Mouse (Mus musculus): Measurements from ENCODE around the gene Sulf2. TPM values are rescaled to one million over a fixed set of nuclear protein-coding genes. Genes with fewer than 3 reads are reported as not detected.

Gene Sulf2
- total RNA-seq, 2 experiments from 2014 or later, result 50.8 to 108 TPM

- peak in 1 of 2 experiments; percentile 57 for DNase-seq (ENCODE audit: low spot score in 2 of 2)
Measured at GRCm38 (mm10) chr2:166122781-166123180, 32.7 kb downstream of the Sulf2 start.

- DNase-seq (ENCODE audit: low spot score in 2 of 2), result no peak
Measured at GRCm38 (mm10) chr2:166121681-166122355, 33.6 kb downstream of the Sulf2 start.

GRCm38 (mm10) chr2:166119992-166120391 lies 35.5 kb downstream of the Sulf2 start:
- no peak for DNase-seq (ENCODE audit: low spot score in 2 of 2)

DNA sequence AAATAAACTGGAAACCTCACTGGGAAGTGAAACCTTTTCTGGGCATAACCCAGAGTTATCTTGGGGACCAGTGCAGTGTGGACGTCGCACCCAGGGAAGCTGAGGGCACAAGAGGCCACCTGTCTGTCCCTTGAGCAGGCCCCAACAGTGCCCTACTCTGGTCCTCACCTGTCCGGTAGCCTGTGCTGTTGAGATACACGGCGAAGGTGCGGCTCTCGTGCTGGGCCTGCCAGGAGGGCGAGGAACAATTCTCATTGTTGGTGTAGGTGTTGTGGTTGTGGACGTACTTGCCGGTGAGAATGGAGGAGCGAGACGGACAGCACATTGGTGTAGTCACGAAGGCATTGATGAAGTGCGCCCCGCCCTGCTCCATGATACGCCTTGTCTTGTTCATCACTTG lies 38.8 kb downstream of the Sulf2 start:
- DNase-seq (ENCODE audit: low spot score in 2 of 2), result no peak

GRCm38 (mm10) chr2:166116278-166116608 lies 39.2 kb downstream of the Sulf2 start:
- no peak for DNase-seq (ENCODE audit: low spot score in 2 of 2)

GRCm38 (mm10) chr2:166115571-166116277 lies 39.7 kb downstream of the Sulf2 start:
- DNase-seq (ENCODE audit: low spot score in 2 of 2), result peak; percentile 68 to 71

DNA sequence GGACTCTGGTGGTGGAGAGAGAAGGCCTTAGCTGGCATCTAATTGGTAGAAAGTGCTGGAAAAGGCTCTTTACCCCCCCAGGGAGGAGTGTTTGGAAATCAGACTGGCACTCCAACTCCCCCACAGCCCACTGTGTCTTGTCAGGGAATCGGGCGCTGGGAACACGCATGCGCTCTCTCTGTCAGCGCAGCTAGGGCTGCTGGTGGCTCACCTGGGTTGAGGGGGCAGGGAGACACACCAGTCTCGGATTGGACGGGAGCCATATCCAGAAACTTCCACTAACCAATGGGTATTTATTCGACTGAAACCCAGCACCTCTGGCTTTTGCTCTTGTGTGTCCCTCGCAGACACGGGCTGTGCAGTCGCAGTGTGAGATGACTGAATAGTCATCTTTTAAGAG lies 42.5 kb downstream of the Sulf2 start:
- DNase-seq (ENCODE audit: low spot score in 2 of 2), result no peak

GRCm38 (mm10) chr2:166111831-166112250 lies 43.6 kb downstream of the Sulf2 start:
- no peak for DNase-seq (ENCODE audit: low spot score in 2 of 2)

GRCm38 (mm10) chr2:166111238-166111637 lies 44.2 kb downstream of the Sulf2 start:
- no peak for DNase-seq (ENCODE audit: low spot score in 2 of 2)

- DNase-seq (ENCODE audit: low spot score in 2 of 2), result no peak
Measured at GRCm38 (mm10) chr2:166110764-166111163, 44.7 kb downstream of the Sulf2 start.

DNA sequence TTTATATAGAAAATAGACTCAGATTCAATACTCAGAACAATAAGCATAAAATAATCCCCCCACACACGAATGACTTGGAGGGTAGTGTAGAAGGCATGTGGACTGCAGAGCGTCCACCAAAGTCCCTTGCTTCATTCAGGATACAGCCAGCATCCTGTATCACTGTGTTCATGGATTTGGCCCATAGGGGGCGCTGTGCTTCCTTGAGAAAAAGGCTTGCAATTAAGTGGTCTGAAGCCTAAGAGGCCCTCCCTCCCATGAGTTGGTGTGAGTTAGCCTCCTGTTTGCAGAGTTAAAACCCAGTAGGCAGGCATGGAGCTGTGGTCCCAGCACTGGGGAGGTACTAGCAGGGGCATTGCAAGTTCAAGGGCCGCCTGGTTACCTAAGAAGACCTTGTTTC lies 47.1 kb downstream of the Sulf2 start:
- DNase-seq (ENCODE audit: low spot score in 2 of 2), result peak; percentile 85 to 87

DNA sequence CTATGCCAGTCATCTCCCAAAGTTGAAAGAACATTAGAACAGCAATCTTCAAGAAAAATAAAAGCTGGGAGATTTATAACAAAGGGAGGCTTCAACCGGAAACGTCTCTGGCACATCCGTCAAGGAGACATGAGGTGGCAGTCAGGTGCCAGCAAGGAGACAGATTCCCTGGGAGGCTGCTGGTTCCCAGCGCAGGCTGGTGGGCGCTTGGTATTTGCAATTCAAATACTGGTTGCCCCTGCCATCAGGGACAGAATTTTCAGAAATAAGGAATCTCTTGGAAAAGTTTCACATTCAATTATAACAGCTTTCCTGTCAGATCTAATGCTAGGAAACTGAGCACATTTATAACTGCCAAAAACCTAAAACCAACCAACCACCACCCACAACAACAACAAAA lies 47.6 kb downstream of the Sulf2 start:
- DNase-seq (ENCODE audit: low spot score in 2 of 2), result no peak

- DNase-seq (ENCODE audit: low spot score in 2 of 2), result no peak
Measured at GRCm38 (mm10) chr2:166106631-166107030, 48.8 kb downstream of the Sulf2 start.

DNA sequence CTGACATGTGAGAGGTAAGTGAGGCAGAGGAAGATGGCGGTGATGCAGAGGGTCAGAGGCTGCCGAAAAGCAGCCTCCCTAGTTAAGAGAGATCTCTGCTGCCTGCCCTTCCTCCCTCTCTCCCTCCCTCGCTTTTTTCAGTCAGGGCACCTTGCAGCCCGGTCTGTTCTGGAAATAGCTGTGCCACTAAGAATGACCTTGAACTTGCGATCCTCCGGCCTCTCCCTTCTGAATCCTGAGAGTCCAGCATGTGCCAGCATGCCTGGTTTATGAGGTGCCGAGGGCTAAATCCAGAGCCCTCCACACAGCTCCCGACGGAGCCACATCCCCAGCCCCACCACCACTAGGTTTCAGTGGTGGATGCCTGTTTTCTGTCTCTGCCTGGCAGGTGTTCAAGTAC lies 49.6 kb downstream of the Sulf2 start:
- DNase-seq (ENCODE audit: low spot score in 2 of 2), result no peak

GRCm38 (mm10) chr2:166102893-166103292 lies 52.6 kb downstream of the Sulf2 start:
- no peak for DNase-seq (ENCODE audit: low spot score in 2 of 2)

DNA sequence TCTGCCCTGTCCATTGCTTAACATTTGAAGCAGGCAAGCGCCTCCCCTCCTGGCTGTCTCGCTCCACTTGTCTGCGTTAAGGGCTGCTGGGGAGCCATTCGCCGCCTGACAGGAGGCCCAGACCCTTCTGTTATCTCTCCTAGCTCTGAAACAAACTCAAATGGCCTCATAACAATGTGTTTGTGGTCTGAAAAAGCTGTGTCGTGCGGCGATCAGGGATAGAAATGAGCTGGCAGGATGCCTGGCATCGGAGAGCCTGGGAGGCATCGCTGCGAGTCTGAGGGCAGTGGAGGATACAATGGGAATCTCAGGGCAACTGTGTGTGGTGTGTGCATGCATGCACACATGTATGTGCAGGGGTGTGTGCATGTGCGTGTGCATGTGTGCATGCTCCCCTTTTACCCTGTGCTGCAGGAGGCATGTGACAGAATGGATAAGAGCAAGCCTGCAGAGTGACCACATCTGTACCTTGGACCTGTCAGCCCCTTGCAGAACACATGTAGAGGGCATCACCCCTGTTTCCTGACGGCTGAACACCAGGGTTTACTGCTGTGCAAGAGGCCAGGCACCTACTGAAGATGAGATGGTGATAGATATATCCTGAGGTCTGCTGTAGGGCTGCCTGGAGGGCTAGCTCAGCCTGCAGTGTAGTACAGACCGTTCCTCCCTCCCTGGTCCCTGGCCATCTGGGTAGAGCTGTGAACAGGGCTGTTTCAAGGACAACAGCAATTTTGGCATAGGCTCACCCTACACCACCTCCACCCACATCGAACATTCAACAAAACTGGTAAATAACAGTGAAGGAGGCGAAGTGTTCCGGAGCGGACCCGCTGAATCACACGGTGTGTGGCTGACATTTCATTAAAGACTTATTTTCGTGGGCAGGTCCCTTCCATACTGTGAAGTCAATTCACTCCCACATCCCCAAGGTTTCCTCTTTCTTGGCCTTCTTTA lies 54.9 kb downstream of the Sulf2 start:
- DNase-seq (ENCODE audit: low spot score in 2 of 2), result no peak

- no peak for DNase-seq (ENCODE audit: low spot score in 2 of 2)
Measured at GRCm38 (mm10) chr2:166098292-166098933, 57.0 kb downstream of the Sulf2 start.

GRCm38 (mm10) chr2:166097443-166098291 lies 57.8 kb downstream of the Sulf2 start:
- DNase-seq (ENCODE audit: low spot score in 2 of 2), result peak in 1 of 2 experiments; percentile 36

DNA sequence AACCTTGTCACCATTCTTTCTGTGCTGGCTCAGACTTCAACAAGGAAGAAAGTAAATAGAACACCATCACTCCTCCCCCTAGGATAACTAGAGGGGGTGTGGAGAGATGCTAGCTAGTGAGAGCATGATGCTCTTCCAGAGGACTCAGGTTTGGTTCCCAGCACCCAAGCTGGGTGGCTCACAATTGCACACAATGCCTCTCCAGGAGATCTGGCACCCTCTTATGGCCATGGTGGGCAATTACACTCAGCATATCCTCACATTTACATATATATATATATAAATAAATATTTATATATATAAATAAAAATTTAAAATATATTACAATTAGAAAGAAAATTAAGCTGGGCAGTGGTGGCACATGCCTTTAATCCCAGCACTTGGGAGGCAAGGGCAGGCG lies 58.6 kb downstream of the Sulf2 start:
- no peak for DNase-seq (ENCODE audit: low spot score in 2 of 2)

- DNase-seq (ENCODE audit: low spot score in 2 of 2), result no peak
Measured at GRCm38 (mm10) chr2:166096300-166096699, 59.2 kb downstream of the Sulf2 start.
